Mouse (Mus musculus) E14TG2a.4 (cell line): ENCODE results near the gene Proser2.

Source experiments
- CTCF ChIP-seq: conservative IDR thresholded peaks from 2 replicates; pipeline ENCODE4 v1.5.1; 2014; ENCODE audit warnings: low read length
- NANOG ChIP-seq: IDR thresholded peaks from 2 replicates; pipeline ENCODE4 v1.6.1; 2014; ENCODE audit warnings: borderline replicate concordance, low read length, mixed read lengths
- POU5F1 ChIP-seq: IDR thresholded peaks from 2 replicates; pipeline ENCODE4 v1.6.1; 2014; ENCODE audit warnings: low read length, borderline replicate concordance

DNA sequence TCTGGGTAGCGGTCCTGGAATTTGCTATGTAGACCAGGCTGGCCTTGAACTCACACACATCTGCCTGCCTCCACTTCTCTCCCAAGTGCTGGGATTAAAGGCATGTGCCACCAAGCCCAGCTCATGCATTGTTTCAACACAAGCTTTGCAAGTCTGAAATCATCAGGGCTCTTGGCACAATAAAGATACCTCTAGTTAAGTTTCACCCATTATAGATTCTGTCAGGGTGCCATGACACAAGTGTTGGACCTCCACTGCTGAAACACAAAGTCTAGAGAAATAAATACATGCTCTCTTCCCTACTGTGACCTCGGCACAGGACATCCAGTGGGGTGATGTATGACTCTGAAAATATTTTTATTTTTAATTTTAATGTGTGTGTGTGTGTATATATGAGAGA, 24.6 kb downstream of the Proser2 start:
- TF ChIP-seq CTCF = no peak
- TF ChIP-seq POU5F1 = no peak
- no peak for TF ChIP-seq NANOG
